Mouse (Mus musculus) kidney, embryonic 16.5 days (tissue): ENCODE data around the gene Sdc3. TPM values are rescaled to one million over a fixed set of nuclear protein-coding genes. Genes with fewer than 3 reads are reported as not detected.

Experiments
- ATAC-seq: fragments of 200-750 bp; cut with Nextera tagmentation; 2 replicates; pipeline ENCODE4 v1.8.0; 2017; ENCODE audit warnings: moderate TSS enrichment; ENCODE audit not compliant: low FRiP score, low TSS enrichment
- H3K27ac ChIP-seq: fragments of 300-500 bp; sonication (generic); 2 replicates; pipeline ENCODE4 v1.5.1; 2014; ENCODE audit warnings: low read length
- H3K27me3 ChIP-seq: fragments of 300-500 bp; sonication (generic); 2 replicates; pipeline ENCODE4 v1.6.1; 2014; ENCODE audit warnings: low read length, control low read depth, mixed read lengths; ENCODE audit not compliant: insufficient read depth
- H3K36me3 ChIP-seq: fragments of 300-500 bp; sonication (generic); 2 replicates; pipeline ENCODE4 v1.6.1; 2014; ENCODE audit warnings: low read length, control low read depth, mixed read lengths; ENCODE audit not compliant: insufficient read depth
- H3K4me1 ChIP-seq: fragments of 300-500 bp; sonication (generic); 2 replicates; pipeline ENCODE4 v1.6.1; 2014; ENCODE audit warnings: low read length, control low read depth, mixed read lengths; ENCODE audit not compliant: insufficient read depth
- H3K4me2 ChIP-seq: fragments of 300-500 bp; sonication (generic); replicated peaks from 2 replicates; pipeline ENCODE4 v1.6.1; 2014; ENCODE audit warnings: low read depth, low read length
- H3K4me3 ChIP-seq: fragments of 300-500 bp; sonication (generic); 2 replicates; pipeline ENCODE4 v1.5.1; 2014; ENCODE audit warnings: mild to moderate bottlenecking, low read length
- H3K9ac ChIP-seq: fragments of 300-500 bp; sonication (generic); replicated peaks from 2 replicates; pipeline ENCODE4 v1.6.1; 2014; ENCODE audit warnings: low read length
- H3K9me3 ChIP-seq: fragments of 300-500 bp; sonication (generic); 2 replicates; pipeline ENCODE4 v1.6.1; 2016; ENCODE audit warnings: low read length, control low read depth
- WGBS: fragments of 180-500 bp; shearing (Covaris S2); extraction: QIAGEN DNeasy Blood & Tissue Kit; methylation state at CpG from one replicate; pipeline ENCODE4 v1.1.7; 2014; 5-methylcytosine and 5-hydroxymethylcytosine counted together
- polyA plus RNA-seq: library from polyadenylated mRNA; unstranded; fragments of >200 nt; fragmentation: Nextera tagmentation; extraction: Ambion mirVana; gene quantifications from 2 replicates; pipeline ENCODE4 v1.2.1, GENCODE M21; 2015

Sdc3 gene
- polyA plus RNA-seq, 1 experiment from 2014 or later, result 23.1 TPM

GRCm38 (mm10) chr4:130813958-130814357 lies 21.6 kb downstream of the Sdc3 start:
- no peak for ATAC-seq
- no peak overlapping the region for H3K9ac ChIP-seq
- no peaks in the 10 kb centered on the region for H3K9me3 ChIP-seq
- 59% methylated on average over 2 of the region's 2 CpGs for WGBS
- H3K27me3 ChIP-seq, result no peaks in the 10 kb centered on the region
- H3K27ac ChIP-seq, result no peak overlapping the region
- H3K4me3 ChIP-seq, result no peak overlapping the region
- H3K4me1 ChIP-seq, result no peaks in the 10 kb centered on the region
- H3K36me3 ChIP-seq, result no peaks in the 10 kb centered on the region
- H3K4me2 ChIP-seq, result no peak overlapping the region

DNA sequence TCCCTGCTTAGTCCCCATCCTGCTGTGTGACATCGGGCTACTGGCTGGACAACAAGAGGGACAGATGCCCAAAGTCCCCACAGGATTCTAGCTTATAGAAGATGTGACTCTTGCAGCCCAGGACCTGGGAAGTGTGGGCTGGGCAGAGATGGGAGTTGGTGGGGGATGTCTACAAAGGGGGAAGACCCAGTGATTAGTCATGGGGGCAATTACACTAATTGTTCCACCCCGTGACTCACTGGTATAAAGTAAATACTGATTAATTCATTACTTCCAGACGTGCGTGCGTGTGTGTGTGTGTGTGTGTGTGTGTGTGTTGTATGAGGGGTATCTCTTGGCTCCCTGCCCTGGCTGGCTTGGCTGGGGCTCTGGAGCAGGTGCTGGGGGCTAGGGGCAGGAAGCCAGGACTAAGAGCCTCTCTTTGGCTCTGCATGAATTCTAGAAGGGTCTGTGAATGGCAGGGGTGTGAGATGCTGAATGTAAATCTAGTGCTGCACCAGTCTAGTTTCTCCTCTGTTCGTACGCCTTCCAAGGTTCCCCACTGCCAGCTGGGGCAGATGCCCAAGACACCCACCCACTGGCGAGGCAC lies 22.5 kb downstream of the Sdc3 start:
- no peaks in the 10 kb centered on the region for H3K27me3 ChIP-seq
- H3K36me3 ChIP-seq, result no peaks in the 10 kb centered on the region
- 74% methylated on average over 8 of the region's 8 CpGs for WGBS
- no peaks in the 10 kb centered on the region for H3K9me3 ChIP-seq
- H3K4me1 ChIP-seq, result no peaks in the 10 kb centered on the region
- no peak overlapping the region for H3K27ac ChIP-seq
- H3K9ac ChIP-seq, result no peak overlapping the region
- no peak overlapping the region for H3K4me2 ChIP-seq
- ATAC-seq, result no peak
- H3K4me3 ChIP-seq, result no peak overlapping the region

DNA sequence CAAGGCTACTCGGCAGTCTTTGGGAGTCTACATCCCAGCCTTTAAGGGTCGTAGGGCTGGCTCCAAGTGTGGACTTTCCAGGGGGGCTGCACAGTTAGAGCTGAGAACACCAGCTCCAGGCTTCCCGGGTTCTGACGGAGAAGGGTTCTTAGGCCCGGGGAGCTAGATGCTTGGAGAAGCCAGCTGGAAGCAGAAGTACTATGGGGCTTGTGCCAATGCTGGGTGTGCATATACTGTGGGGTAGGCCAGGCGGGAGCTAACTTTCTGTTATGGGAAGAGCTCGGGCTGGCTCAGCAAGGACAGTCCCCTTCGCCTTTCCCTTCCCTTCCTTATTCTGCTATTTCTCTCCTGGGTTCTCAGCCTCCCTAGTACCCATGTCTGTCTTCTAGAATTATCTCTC lies 23.5 kb downstream of the Sdc3 start:
- ATAC-seq, result no peak
- H3K36me3 ChIP-seq, result no peaks in the 10 kb centered on the region
- H3K4me1 ChIP-seq, result no peaks in the 10 kb centered on the region
- 86% methylated on average over 8 of the region's 8 CpGs for WGBS
- H3K9ac ChIP-seq, result no peak overlapping the region
- no peaks in the 10 kb centered on the region for H3K27me3 ChIP-seq
- H3K27ac ChIP-seq, result no peak overlapping the region
- H3K9me3 ChIP-seq, result no peaks in the 10 kb centered on the region
- H3K4me2 ChIP-seq, result no peak overlapping the region
- no peak overlapping the region for H3K4me3 ChIP-seq

DNA sequence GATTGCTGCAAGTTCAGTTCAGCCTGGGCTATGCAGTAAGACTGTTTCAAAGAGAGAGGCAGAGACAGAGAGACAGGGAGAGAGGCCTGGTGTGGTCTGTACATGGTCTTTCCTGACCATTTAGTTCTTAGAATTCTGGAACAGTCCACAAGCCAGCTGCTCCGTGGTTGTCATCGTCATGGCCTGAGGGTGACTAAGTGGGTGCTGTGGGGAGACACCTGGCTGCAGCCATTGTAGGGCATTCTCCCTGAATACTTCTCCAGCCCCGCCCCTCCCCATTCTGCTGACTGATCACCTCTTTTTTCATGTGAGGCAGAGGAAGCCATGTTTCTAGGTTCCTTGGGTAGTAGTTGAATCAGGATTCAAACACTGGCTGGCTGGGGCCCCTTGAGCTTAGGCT lies 27.5 kb downstream of the Sdc3 start:
- Histone ChIP-seq H3K9me3 (no peaks in the 10 kb centered on the region), H3K27me3 (no peaks in the 10 kb centered on the region), H3K4me1 (no peaks in the 10 kb centered on the region), H3K4me3 (no peak overlapping the region), H3K9ac (no peak overlapping the region), H3K4me2 (no peak overlapping the region), H3K36me3 (0 out of 2 replicates have a peak, but pooled peaks cover 2% of the 10 kb centered on the region), H3K27ac (no peak overlapping the region)
- ATAC-seq, result no peak
- 83% methylated on average over 3 of the region's 3 CpGs for WGBS

DNA sequence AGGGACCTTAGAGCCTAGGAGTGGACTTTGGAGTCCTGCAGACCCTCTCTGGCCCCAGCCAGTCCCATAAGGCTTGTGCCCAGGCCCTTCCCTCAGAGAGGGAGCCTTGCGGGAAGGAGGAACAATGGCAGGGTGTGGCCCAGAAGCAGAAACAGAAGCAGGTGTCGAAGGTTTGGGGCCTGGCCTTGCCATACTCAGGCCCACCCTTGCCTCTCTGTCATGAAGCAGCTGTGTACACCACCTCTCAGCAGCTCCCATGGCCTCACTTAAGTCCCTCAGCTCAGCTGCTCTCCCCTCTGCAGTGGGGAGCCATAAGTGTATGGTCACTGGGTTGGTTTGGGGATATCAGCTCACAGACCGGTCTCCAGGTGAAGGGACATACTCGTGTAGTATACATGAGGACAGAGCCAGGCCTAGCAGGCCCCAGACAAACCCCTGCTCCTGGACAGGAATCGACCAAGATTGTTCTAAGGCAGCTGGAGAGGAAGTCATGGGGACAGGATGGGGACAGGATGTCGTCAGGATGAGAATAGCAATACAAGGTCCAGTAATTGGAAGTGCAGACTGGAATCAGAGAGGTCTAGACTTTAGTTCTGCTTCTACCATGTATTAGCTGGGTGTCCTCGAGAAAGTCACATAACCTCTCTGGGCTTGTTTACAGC lies 28.4 kb downstream of the Sdc3 start:
- H3K4me2 ChIP-seq, result no peak overlapping the region
- no peaks in the 10 kb centered on the region for H3K4me1 ChIP-seq
- no peak overlapping the region for H3K27ac ChIP-seq
- ATAC-seq, result no peak
- 70% methylated on average over 7 of the region's 7 CpGs for WGBS
- no peaks in the 10 kb centered on the region for H3K27me3 ChIP-seq
- H3K36me3 ChIP-seq, result 0 out of 2 replicates have a peak, but pooled peaks cover 2% of the 10 kb centered on the region
- no peaks in the 10 kb centered on the region for H3K9me3 ChIP-seq
- no peak overlapping the region for H3K4me3 ChIP-seq
- no peak overlapping the region for H3K9ac ChIP-seq

- 6% methylated on average over 18 of the region's 18 CpGs for WGBS
- H3K27ac ChIP-seq, result peak overlapping the region; percentile 52; the same call in 1 of the 2 replicates
- peak overlapping the region; percentile 32; the same call in 1 of the 2 replicates for H3K9ac ChIP-seq
- peak overlapping the region; percentile 37 for H3K4me2 ChIP-seq
- no peaks in the 10 kb centered on the region for H3K27me3 ChIP-seq
- H3K36me3 ChIP-seq, result no peaks in the 10 kb centered on the region
- H3K9me3 ChIP-seq, result no peaks in the 10 kb centered on the region
- peak; percentile 72 for ATAC-seq
- peaks cover 20% of the 10 kb centered on the region for H3K4me1 ChIP-seq
- H3K4me3 ChIP-seq, result no peak overlapping the region
These were observed 36.7 kb downstream of the Sdc3 start for GRCm38 (mm10) chr4:130828851-130829673.

DNA sequence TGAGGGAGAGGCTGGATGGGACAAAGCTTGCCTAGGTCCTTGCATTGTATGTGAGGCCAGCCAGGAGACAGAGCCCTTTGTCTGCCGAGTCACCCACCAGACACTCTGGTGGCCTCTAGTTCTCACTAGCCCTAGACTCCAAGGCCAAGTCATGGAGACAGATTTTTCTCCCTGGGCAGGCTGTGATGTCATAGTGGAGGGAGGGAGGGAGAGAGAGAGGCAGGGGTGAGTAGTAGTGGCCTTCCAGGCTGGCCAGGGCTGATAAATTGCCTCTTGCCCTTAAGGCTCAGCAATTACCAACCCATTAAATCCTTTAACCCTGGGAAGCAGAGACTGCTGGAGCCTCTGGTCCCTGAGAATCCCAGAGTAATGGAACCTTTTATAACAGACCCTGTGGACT lies 41.8 kb downstream of the Sdc3 start:
- Histone ChIP-seq H3K36me3 (no peaks in the 10 kb centered on the region), H3K4me2 (no peak overlapping the region), H3K4me3 (no peak overlapping the region), H3K9ac (no peak overlapping the region), H3K27ac (no peak overlapping the region), H3K27me3 (no peaks in the 10 kb centered on the region), H3K9me3 (no peaks in the 10 kb centered on the region), H3K4me1 (peaks cover 43% of the 10 kb centered on the region)
- no peak for ATAC-seq
- 15% methylated on average over 1 of the region's 1 CpGs for WGBS

GRCm38 (mm10) chr4:130835550-130835949 lies 43.2 kb downstream of the Sdc3 start:
- no peak overlapping the region for H3K4me2 ChIP-seq
- no peak overlapping the region for H3K27ac ChIP-seq
- H3K4me1 ChIP-seq, result peaks cover 42% of the 10 kb centered on the region
- no peak overlapping the region for H3K9ac ChIP-seq
- 94% methylated on average over 4 of the region's 4 CpGs for WGBS
- no peaks in the 10 kb centered on the region for H3K27me3 ChIP-seq
- no peaks in the 10 kb centered on the region for H3K36me3 ChIP-seq
- no peaks in the 10 kb centered on the region for H3K9me3 ChIP-seq
- no peak for ATAC-seq
- H3K4me3 ChIP-seq, result no peak overlapping the region

DNA sequence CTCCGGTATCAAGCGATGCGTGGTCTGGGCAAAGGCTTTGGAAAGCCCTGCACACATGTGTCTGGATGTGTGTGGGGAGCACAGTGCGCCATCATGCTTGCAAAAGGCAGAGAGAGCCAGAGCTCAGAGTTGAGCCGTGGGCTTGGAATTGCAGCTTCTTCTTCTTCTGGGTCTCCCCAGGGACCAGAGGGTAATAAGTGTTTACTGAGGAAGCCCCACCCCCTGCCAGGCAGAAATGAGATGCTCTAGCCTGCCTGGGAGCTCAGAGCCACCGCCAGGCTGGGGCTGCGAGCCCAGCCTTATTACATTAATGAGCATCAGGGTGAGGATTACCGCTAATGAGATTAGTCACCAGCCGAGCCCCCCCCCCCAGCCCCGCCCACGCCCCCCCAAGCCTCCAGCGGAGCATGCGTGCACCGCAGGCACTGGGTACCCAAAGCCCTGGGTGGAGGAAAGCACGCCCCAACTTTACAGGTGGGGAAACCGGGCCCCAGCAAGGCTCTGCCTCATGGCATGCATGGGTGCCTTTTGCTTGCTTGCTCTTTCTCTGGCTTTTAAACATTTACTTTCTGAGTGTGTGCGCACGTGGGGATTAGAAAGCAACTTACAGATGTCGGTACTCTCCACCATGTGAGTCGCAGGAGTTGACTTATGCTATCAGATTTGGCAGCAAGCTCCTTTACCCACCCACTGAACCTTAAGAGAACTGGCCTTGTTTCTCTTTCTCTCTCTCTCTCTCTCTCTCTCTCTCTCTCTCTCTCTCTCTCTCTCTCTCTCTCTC lies 44.1 kb downstream of the Sdc3 start:
- Histone ChIP-seq H3K27me3 (no peaks in the 10 kb centered on the region), H3K4me1 (peaks cover 51% of the 10 kb centered on the region), H3K9ac (no peak overlapping the region), H3K9me3 (no peaks in the 10 kb centered on the region), H3K4me2 (peak overlapping the region; percentile 44), H3K4me3 (no peak overlapping the region), H3K36me3 (no peaks in the 10 kb centered on the region), H3K27ac (no peak overlapping the region)
- peak; percentile 28; the same call in 1 of the 2 replicates for ATAC-seq
- WGBS, result 9% methylated on average over 20 of the region's 20 CpGs
